Mouse (Mus musculus) small intestine, adult 2 months (tissue): ENCODE measurements around the gene Rph3al.

Experiments used
- CTCF ChIP-seq: fragments of 200-500 bp; IDR thresholded peaks from 2 replicates; pipeline ENCODE4 v1.5.1; 2012; ENCODE audit warnings: low read depth, mild to moderate bottlenecking, control low read depth, inconsistent platforms, low read length, moderate library complexity, mixed read lengths; ENCODE audit not compliant: insufficient replicate concordance, insufficient read length; ENCODE audit errors: extremely low read depth
- POLR2A ChIP-seq: fragments of 200-500 bp; IDR thresholded peaks from 2 replicates; pipeline ENCODE4 v1.6.1; 2012; ENCODE audit warnings: low read depth, mild to moderate bottlenecking, control low read depth, inconsistent platforms, low read length, moderate library complexity

DNA sequence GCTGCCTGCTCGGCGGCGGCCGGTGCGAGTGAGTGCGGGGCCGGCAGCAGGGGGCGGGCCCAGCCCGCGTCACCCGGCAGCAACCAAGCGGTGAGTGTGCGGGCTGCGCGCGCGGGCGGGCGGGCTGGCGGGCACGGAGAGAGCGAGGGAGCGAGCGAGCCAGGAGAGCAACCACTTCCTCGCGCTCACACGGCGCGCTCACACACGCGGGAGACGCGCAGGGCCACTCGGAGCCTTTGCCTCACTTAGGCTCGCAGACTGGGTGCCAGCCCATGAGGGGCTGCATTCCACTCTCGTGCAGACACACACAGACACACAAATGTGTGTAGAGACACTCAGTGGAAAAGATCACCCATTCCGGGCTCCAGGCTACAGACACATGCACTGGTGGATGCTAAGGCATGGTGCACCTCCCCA is 142.2 kb downstream of the Rph3al start, which contains the start of gene Doc2b:
- TF ChIP-seq CTCF (no peak), POLR2A (no peak)
